Mouse (Mus musculus) liver, embryonic 13.5 days (tissue): ENCODE data around the gene Gm9945. TPM values are rescaled to one million over a fixed set of nuclear protein-coding genes. Genes with fewer than 3 reads are reported as not detected.

Source experiments
- ATAC-seq: fragments of 200-750 bp; cut with Nextera tagmentation; 2 replicates; pipeline ENCODE4 v1.8.0; 2017; ENCODE audit warnings: low read depth, mild to moderate bottlenecking, moderate number of reproducible peaks, moderate library complexity
- DNase-seq: peaks from one replicate; pipeline ENCODE4 v3.0.0; 2022
- H3K27ac ChIP-seq: fragments of 300-500 bp; sonication (generic); 2 replicates; pipeline ENCODE4 v1.5.1; 2015; ENCODE audit warnings: moderate library complexity, mild to moderate bottlenecking, inconsistent platforms
- H3K27me3 ChIP-seq: fragments of 300-500 bp; sonication (generic); 2 replicates; pipeline ENCODE4 v1.6.1; 2015; ENCODE audit warnings: mild to moderate bottlenecking, inconsistent platforms
- H3K36me3 ChIP-seq: fragments of 300-500 bp; sonication (generic); 2 replicates; pipeline ENCODE4 v1.6.1; 2015; ENCODE audit warnings: mild to moderate bottlenecking, inconsistent platforms
- H3K4me1 ChIP-seq: fragments of 300-500 bp; sonication (generic); replicated peaks from 2 replicates; pipeline ENCODE4 v1.6.1; 2015; ENCODE audit warnings: inconsistent platforms
- H3K4me2 ChIP-seq: fragments of 300-500 bp; sonication (generic); 2 replicates; pipeline ENCODE4 v1.6.1; 2015; ENCODE audit warnings: inconsistent platforms, mild to moderate bottlenecking, moderate library complexity
- H3K4me3 ChIP-seq: fragments of 300-500 bp; sonication (generic); replicated peaks from 2 replicates; pipeline ENCODE4 v1.5.1; 2015; ENCODE audit warnings: mild to moderate bottlenecking, inconsistent platforms
- H3K9ac ChIP-seq: fragments of 300-500 bp; sonication (generic); 2 replicates; pipeline ENCODE4 v1.6.1; 2015; ENCODE audit warnings: mild to moderate bottlenecking, inconsistent platforms
- H3K9me3 ChIP-seq: fragments of 300-500 bp; sonication (generic); replicated peaks from 2 replicates; pipeline ENCODE4 v1.6.1; 2016; ENCODE audit warnings: inconsistent platforms
- WGBS: fragments of 180-500 bp; shearing (Covaris S2); methylation state at CpG from one replicate; pipeline ENCODE4 v1.1.7; 2015; ENCODE audit not compliant: insufficient replicate concordance; 5-methylcytosine and 5-hydroxymethylcytosine counted together
- polyA plus RNA-seq: library from polyadenylated mRNA; unstranded; fragments of >200 nt; fragmentation: Nextera tagmentation; extraction: Ambion mirVana; gene quantifications from 2 replicates; pipeline ENCODE4 v1.2.1, GENCODE M21; 2015

The Gm9945 gene
- polyA plus RNA-seq, 1 experiment from 2014 or later: 0.53 TPM

DNA sequence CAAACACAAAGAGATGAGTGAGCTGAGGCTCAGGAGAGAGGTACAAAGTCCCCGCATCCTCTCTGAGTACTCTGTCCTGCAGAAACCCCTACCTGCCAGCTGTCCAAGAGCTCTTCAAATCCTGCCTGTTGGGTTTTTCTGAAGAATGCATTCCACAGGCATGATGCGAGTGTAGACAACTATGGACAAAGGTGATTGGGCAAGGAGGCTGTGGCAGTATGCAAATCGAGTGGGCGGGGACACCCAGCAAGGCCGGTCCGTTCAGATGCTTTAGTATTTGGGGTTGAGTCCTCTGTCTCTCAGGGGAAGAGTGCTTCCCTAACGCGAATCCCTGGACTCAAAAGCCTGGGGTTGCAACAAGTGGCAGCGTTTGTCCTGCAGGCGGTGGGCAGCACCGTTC lies 20.6 kb downstream of the Gm9945 start:
- DNase-seq (no peak), ATAC-seq (peak; percentile 63; the same call in 1 of the 2 replicates)
- Histone ChIP-seq H3K27ac (no peak overlapping the region), H3K36me3 (no peaks in the 10 kb centered on the region), H3K4me2 (0 out of 2 replicates have a peak overlapping the region, but pooled peaks have one; percentile 21), H3K4me3 (no peak overlapping the region), H3K9me3 (no peaks in the 10 kb centered on the region), H3K4me1 (peaks cover 14% of the 10 kb centered on the region), H3K27me3 (peaks cover 34% of the 10 kb centered on the region), H3K9ac (no peak overlapping the region)
- 11% methylated on average over 11 of the region's 11 CpGs for WGBS

DNA sequence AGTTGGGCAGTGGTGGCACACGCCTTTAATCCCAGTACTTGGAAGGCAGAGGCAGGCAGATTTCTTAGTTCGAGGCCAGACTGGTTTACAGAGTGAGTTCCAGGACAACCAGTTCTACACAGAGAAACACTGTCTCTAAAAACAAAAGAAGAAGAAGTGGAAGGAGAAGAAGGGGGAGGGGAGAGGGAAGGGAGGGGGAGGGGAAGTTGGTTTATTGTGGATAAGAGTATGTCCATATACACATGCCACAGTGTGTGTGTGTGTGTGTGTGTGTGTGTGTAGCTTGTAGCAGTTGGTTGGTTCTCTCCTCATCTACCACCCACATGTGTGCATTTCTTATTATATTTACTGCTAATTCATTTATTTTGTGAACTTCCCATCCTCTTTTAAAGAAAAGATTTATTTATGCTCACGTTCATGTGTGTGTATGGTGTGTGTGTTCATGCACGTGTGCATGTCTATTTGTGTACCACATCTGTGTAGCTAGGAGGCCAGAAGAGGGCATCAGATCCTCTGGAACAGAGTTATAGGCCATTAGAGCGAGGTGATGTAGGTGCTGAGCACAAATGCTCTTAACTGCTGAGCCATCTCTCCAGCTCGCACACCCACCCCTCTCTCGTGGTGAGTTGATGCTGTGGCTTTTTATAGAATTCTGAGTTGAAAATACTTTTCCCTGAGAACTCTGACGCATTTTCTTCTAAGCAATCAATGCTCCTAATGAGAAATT lies 22.2 kb downstream of the Gm9945 start:
- DNase-seq: no peak
- no peak overlapping the region for H3K27ac ChIP-seq
- peaks cover 14% of the 10 kb centered on the region for H3K4me1 ChIP-seq
- 42% methylated on average over 8 of the region's 8 CpGs for WGBS
- H3K4me3 ChIP-seq: no peak overlapping the region
- no peaks in the 10 kb centered on the region for H3K9me3 ChIP-seq
- no peak overlapping the region for H3K4me2 ChIP-seq
- no peak overlapping the region for H3K9ac ChIP-seq
- H3K36me3 ChIP-seq: no peaks in the 10 kb centered on the region
- ATAC-seq: no peak
- H3K27me3 ChIP-seq: peaks cover 28% of the 10 kb centered on the region

- Histone ChIP-seq H3K36me3 (no peaks in the 10 kb centered on the region), H3K27ac (no peak overlapping the region), H3K9me3 (no peaks in the 10 kb centered on the region), H3K4me3 (no peak overlapping the region), H3K27me3 (peaks cover 21% of the 10 kb centered on the region), H3K9ac (no peak overlapping the region), H3K4me1 (peaks cover 14% of the 10 kb centered on the region), H3K4me2 (no peak overlapping the region)
- 39% methylated on average over 5 of the region's 5 CpGs for WGBS
- no peak for DNase-seq
- no peak for ATAC-seq
Observed at GRCm38 (mm10) chr11:53503738-53504137, 23.8 kb downstream of the Gm9945 start.

DNA sequence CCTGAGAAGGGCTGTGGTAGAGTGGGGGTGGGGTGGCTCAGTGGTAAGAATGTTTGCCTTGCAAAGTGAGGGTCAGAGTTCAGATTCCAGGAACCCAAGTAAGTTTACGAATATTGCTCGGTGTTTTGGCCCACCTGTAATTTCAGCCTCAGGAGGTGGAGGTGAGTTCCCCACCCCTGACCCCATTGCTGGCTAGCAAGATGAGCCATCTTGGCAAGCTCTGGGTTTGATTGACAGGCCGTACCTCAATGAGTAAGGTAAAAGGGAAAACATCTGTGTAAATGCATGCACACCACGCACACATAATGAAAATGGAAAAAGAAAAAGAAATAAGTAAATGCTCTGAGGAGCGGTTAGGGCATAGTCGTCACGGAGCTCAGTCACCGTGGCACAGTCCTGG lies 24.4 kb downstream of the Gm9945 start:
- H3K27me3 ChIP-seq: peaks cover 20% of the 10 kb centered on the region
- no peak for ATAC-seq
- WGBS: 79% methylated on average over 8 of the region's 8 CpGs
- H3K36me3 ChIP-seq: no peaks in the 10 kb centered on the region
- no peak overlapping the region for H3K4me3 ChIP-seq
- no peak overlapping the region for H3K9ac ChIP-seq
- peaks cover 14% of the 10 kb centered on the region for H3K4me1 ChIP-seq
- H3K4me2 ChIP-seq: no peak overlapping the region
- no peaks in the 10 kb centered on the region for H3K9me3 ChIP-seq
- DNase-seq: no peak
- no peak overlapping the region for H3K27ac ChIP-seq

DNA sequence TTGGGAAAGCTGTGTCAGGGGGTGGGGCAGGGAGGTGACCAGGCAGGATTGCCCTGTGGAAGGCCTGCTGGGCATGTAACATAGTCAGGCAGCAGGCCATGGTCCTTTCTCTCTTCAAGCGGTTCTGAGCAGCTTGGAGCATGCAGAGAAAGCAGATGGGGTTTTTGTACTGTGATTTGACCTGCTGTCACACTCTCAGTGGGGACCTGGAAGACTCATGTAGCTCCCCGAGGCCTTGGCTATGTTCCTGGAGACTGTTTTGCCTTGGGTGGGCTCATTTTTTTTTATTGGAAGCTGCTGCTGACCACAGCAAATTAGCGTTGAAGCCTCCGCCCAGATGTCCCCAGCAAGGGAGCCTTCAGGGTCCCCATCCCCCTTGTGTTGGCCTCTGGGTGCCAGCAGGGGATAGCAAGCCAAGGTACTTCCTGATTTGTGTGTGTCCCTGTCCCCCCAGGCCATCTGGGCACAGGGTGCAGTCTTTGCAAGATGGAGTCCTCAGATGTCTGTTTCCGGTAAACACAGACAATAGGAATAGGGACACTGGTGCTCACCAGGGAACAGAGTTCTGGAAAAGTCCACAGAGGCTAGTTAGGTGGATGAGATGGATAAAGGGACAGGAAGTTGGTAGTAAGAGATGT lies 25.2 kb downstream of the Gm9945 start:
- no peak overlapping the region for H3K4me3 ChIP-seq
- no peaks in the 10 kb centered on the region for H3K36me3 ChIP-seq
- H3K27me3 ChIP-seq: peaks cover 13% of the 10 kb centered on the region
- H3K9ac ChIP-seq: no peak overlapping the region
- H3K27ac ChIP-seq: no peak overlapping the region
- H3K4me1 ChIP-seq: peaks cover 14% of the 10 kb centered on the region
- H3K9me3 ChIP-seq: no peaks in the 10 kb centered on the region
- DNase-seq (no peak), ATAC-seq (no peak)
- no peak overlapping the region for H3K4me2 ChIP-seq
- 70% methylated on average over 5 of the region's 5 CpGs for WGBS

DNA sequence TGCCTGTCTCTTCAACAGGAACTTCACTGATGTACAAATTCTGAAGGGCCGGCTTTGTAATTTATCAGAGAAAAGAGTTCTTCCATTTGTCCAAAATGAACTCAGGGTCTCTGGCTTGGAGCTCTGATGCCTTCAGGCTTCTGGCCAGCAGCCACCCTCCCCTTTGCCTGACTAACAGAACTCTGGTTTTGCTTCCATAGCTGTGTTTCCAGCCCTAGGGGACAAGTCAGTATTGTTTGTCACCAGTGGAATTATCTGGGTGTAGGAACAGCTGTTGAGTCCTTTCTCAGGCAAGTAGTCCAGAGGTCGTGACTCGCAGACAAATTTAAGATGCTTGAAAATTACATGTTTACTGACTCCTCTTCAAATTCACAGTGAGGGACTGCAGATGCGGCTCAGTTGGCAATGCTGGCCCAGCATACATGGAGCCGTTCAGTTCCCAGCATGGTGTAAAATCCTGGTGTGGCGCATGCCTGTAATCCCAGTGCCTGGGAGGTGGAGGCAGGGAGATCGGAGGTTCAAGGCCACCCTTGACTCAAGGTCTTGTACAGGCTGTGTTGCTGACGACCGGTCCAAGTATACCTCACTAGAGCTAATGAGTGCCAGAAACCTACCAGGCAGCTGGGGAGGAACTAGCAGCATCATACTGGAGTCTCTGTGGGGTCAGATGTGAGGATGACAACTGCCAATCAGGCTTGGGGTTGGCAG lies 27.3 kb downstream of the Gm9945 start:
- no peaks in the 10 kb centered on the region for H3K27me3 ChIP-seq
- H3K9ac ChIP-seq: no peak overlapping the region
- WGBS: 77% methylated on average over 9 of the region's 9 CpGs
- H3K27ac ChIP-seq: no peak overlapping the region
- no peaks in the 10 kb centered on the region for H3K9me3 ChIP-seq
- H3K4me2 ChIP-seq: no peak overlapping the region
- ATAC-seq (no peak), DNase-seq (no peak)
- no peak overlapping the region for H3K4me3 ChIP-seq
- no peaks in the 10 kb centered on the region for H3K36me3 ChIP-seq
- peaks cover 4% of the 10 kb centered on the region; the same call in 1 of the 2 replicates for H3K4me1 ChIP-seq

DNA sequence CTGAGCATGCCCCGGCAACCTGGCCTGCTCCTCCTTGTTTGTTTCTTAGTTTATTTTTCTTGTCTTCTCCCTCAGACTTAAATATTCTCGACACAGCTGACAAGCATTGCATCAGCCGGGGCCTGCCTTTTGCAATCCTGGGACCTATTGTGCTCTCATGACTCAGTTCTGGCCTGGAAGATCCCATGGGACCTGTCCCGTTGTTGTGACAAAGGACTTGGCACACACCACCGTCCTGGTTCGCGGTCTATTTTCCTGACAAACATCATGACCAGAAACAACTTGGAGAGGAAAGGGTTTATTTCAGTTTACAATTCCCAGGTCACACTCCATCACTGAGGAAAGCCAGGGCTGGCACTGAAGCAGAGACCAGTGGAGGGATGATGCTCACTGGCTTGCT lies 28.2 kb downstream of the Gm9945 start:
- peaks cover 4% of the 10 kb centered on the region; the same call in 1 of the 2 replicates for H3K4me1 ChIP-seq
- no peaks in the 10 kb centered on the region for H3K9me3 ChIP-seq
- no peak overlapping the region for H3K27ac ChIP-seq
- H3K9ac ChIP-seq: no peak overlapping the region
- 67% methylated on average over 7 of the region's 7 CpGs for WGBS
- no peaks in the 10 kb centered on the region for H3K36me3 ChIP-seq
- DNase-seq: no peak
- no peak for ATAC-seq
- H3K27me3 ChIP-seq: 0 out of 2 replicates have a peak, but pooled peaks cover 4% of the 10 kb centered on the region
- H3K4me2 ChIP-seq: no peak overlapping the region
- H3K4me3 ChIP-seq: no peak overlapping the region

DNA sequence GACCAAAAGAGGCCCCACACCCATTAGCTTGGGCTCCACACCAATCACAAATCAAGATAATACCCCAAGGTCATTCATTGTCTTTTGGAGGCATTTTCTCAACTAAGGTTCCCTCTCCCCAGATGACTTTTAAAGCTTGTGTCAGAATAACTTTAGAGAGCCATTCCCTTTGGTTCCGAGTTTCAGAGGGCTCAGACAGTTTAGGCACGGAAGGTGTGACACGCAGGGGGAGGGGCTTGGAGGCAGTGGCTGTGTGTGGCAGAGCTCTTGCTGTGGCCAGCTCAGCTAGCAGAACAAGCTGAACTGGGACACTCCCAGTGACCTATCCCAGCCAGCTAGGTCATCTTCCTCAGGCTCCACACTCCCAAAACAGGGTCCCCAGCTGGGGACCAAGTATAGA lies 28.6 kb downstream of the Gm9945 start:
- Histone ChIP-seq H3K27ac (no peak overlapping the region), H3K36me3 (no peaks in the 10 kb centered on the region), H3K9ac (no peak overlapping the region), H3K4me1 (peaks cover 4% of the 10 kb centered on the region; the same call in 1 of the 2 replicates), H3K9me3 (no peaks in the 10 kb centered on the region), H3K27me3 (0 out of 2 replicates have a peak, but pooled peaks cover 4% of the 10 kb centered on the region), H3K4me2 (no peak overlapping the region), H3K4me3 (no peak overlapping the region)
- 39% methylated on average over 3 of the region's 3 CpGs for WGBS
- DNase-seq: no peak
- no peak for ATAC-seq

DNA sequence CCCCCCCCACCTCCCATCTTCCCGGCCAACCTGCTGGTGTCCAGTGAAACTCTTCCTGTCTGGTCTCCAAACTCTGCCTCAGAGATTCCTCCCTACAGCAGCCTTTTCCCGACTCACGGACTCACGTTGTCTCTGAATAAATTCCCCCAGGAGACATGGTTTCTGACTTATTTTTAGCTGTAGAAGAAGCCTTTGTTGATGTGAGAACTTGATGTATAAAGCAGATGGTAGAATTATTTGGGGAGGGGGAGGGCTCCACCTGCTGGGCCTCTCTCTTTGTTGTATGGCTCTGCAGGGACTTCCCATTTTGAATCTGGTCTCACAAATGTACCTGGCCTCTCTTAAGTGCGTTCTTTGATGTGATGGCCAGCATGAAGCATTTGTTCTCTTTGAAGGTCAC lies 30.4 kb downstream of the Gm9945 start:
- no peaks in the 10 kb centered on the region; the same call in 1 of the 2 replicates for H3K4me1 ChIP-seq
- DNase-seq: no peak
- no peaks in the 10 kb centered on the region for H3K9me3 ChIP-seq
- no peaks in the 10 kb centered on the region for H3K36me3 ChIP-seq
- H3K4me2 ChIP-seq: no peak overlapping the region
- 60% methylated on average over 5 of the region's 5 CpGs for WGBS
- H3K4me3 ChIP-seq: no peak overlapping the region
- H3K9ac ChIP-seq: no peak overlapping the region
- 0 out of 2 replicates have a peak, but pooled peaks cover 4% of the 10 kb centered on the region for H3K27me3 ChIP-seq
- ATAC-seq: no peak
- no peak overlapping the region for H3K27ac ChIP-seq

- Histone ChIP-seq H3K27me3 (0 out of 2 replicates have a peak, but pooled peaks cover 4% of the 10 kb centered on the region), H3K9ac (peak overlapping the region; percentile 18; the same call in 1 of the 2 replicates), H3K4me1 (peaks cover 57% of the 10 kb centered on the region), H3K9me3 (no peaks in the 10 kb centered on the region), H3K36me3 (no peaks in the 10 kb centered on the region), H3K27ac (peak overlapping the region; percentile 96), H3K4me2 (peak overlapping the region; percentile 10), H3K4me3 (no peak overlapping the region)
- DNase-seq (peak; percentile 43), ATAC-seq (no peak)
- 24% methylated on average over 8 of the region's 8 CpGs for WGBS
Observed at GRCm38 (mm10) chr11:53516775-53517627, 37.0 kb downstream of the Gm9945 start.
